Mouse (Mus musculus) thymus, adult 2 months (tissue): ENCODE data around the gene Rsu1.

ENCODE experiments used
- CTCF ChIP-seq: fragments of 200-500 bp; IDR thresholded peaks from 2 replicates; pipeline ENCODE4 v1.5.1; 2012; ENCODE audit warnings: mild to moderate bottlenecking, control low read depth, low read length, moderate library complexity, borderline replicate concordance; ENCODE audit not compliant: control insufficient read depth, poor library complexity, insufficient read depth; ENCODE audit errors: extremely low read depth
- POLR2A ChIP-seq: fragments of 200-500 bp; IDR thresholded peaks from 2 replicates; pipeline ENCODE4 v1.6.1; 2012; ENCODE audit warnings: mild to moderate bottlenecking, low read length, control low read depth, moderate library complexity; ENCODE audit not compliant: control insufficient read depth, poor library complexity, insufficient read depth; ENCODE audit errors: extremely low read depth

DNA sequence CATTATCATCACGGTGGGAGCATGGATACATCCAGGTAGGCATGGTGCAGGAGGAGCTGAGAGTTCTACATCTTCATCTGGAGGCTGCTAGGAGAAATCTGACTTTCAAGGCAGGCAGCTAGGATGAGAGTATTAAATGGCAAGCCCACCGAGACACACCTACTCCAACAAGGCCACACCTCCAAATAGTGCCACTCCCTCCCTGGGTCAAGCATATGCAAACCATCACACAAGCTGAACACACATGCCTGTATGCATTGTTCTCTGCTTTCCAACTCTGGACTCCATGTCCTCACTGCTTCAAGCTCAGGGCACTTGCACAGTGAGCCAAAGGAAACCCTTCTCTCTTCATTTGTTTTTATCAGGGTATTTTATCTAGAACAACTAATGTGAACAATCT lies 12.6 kb downstream of the Rsu1 start:
- TF ChIP-seq CTCF, result no peak
- TF ChIP-seq POLR2A, result no peak
